Mouse (Mus musculus): ENCODE data around the gene Sept7.
A peak's percentile ranks its signal among the peaks of the same experiment; 100 is the strongest.
"Not testable (repeated sequence)": the region's sequence is repeated elsewhere in the genome, so short reads cannot be mapped to it uniquely, and the experiment has no call there.

The Sept7 gene

DNA sequence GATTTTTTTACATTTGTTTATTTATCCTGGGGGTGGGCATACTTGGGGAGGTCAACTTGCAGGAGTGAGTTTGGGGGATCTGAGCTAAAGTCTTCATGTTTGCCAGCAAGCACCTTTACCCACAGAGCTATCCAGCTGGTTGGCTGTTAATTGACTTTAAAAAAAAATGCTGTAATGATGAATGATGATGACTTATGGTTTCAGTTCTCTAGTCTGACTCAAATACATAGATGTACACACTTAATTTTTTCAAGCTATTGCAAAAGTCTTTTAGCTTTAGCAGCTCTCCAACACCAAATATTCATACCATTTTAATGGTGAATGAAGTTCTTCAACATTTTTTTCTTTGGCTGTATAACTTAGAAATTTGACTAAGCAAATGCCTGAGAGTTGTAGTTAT, 8.7 kb downstream of the Sept7 start:
- no peak for DNase-seq

GRCm38 (mm10) chr9:25262087-25262486, 9.8 kb downstream of the Sept7 start:
- no peak for DNase-seq

- DNase-seq: no peak
Measured at GRCm38 (mm10) chr9:25265795-25266194, 13.6 kb downstream of the Sept7 start.

- no peak for DNase-seq
Measured at GRCm38 (mm10) chr9:25267133-25267532, 14.9 kb downstream of the Sept7 start.

DNA sequence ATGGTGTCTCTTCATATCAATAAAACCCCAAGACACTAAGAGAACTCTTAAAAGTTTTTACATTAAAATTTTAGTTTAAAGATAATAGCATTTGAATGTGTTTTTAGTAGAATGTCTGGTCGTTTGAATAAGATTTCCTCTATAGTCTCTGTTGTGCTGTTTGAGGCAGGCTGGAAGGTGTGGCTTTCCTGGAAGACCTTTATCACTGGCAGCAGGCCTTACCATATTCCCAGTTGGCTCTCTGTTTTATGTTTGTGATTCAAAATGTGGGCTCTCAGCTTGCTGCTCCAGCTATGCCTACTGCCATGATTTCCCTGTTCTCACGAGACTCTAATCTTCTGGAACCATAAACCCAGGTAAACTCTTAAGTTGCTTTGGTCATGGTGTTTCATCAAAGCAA, 15.3 kb downstream of the Sept7 start:
- DNase-seq: no peak

GRCm38 (mm10) chr9:25271902-25272301, 19.7 kb downstream of the Sept7 start:
- DNase-seq: no peak

DNA sequence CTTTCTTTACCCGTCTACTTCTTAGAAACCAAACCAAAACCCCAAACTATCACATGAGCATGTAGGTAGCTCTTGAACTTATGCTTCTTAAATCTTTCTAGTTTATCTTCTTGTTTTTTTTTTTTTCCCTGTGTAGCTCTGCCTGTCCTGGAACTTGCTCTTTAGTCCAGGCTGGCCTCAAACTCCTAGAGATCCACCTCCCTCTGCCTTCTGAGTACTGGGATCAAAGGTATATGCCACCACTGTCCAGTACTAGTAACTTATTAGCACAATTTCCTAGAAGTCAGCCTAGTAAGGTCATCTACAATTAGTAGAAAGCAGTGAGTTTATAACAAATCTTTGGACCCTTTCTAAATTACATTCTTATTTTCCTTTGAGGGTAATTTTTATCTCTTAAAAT, 37.6 kb downstream of the Sept7 start:
- DNase-seq: no peak

GRCm38 (mm10) chr9:25309505-25310182, 57.4 kb downstream of the Sept7 start:
- DNase-seq: peak; percentile 11

GRCm38 (mm10) chr9:25314304-25314703, 62.1 kb downstream of the Sept7 start:
- no peak for DNase-seq

DNA sequence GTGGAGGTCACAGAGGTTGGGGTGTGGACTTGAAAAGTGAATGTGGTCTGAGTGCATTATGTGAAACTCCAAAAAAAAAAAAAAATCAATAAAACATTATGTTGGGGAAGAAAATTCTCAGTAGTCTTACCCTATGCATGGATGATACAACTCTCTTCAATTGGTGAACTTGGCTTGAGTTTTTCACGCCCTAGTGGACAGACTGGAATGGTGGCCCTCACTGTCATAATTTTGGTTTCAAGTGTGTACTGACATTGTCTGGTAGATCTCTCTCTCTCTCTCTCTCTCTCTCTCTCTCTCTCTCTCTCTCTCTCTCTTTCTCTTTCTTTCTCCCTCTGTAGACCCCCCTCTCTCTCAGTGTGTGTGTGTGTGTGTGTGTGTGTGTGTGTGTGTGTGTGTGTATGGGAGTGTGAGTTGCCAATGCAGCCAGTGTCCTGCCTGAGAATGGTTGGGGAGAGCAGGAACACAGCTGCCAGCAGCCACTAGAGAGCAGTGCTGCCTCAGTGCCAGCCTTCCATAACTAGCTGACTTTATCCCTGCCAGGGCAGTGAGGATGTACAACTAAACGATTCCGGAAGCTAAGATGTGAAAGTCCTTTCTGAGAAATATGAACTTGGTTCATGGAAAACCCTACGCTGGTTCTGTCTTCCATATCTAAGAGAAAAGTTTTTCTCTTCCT, 65.7 kb downstream of the Sept7 start:
- peak; percentile 9 for DNase-seq

- DNase-seq: not testable (repeated sequence)
Measured at GRCm38 (mm10) chr9:25319676-25320075, 67.4 kb downstream of the Sept7 start.

DNA sequence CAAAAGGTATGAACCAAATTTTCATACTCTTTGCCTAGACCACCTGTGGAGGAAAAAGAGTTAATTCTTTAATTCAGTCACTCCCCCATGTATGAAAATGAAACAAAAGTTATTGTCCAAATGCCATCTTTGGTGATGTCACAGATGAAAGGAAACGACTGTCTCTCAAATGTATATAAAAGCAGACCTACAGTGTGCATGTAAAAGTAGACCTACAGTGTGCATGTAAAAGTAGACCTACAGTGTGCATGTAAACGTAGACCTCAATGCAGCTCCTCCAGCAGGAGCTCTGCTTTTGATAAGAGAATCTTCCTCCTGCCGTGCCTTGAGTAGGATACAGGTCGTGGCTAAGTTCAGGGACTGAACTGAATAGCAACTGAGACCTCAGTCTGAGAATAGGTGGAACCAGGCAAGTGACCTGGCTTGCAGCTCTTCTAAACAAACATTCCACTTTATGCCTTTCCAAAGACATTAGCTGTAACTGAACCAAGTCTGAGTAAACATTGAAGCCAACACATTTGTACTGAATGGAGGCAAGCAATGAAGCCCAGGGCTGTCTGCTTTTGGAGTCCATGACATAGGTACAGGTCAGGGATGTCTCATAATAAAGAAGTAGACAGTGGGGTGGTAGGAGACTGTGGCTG, 75.6 kb downstream of the Sept7 start:
- no peak for DNase-seq

DNA sequence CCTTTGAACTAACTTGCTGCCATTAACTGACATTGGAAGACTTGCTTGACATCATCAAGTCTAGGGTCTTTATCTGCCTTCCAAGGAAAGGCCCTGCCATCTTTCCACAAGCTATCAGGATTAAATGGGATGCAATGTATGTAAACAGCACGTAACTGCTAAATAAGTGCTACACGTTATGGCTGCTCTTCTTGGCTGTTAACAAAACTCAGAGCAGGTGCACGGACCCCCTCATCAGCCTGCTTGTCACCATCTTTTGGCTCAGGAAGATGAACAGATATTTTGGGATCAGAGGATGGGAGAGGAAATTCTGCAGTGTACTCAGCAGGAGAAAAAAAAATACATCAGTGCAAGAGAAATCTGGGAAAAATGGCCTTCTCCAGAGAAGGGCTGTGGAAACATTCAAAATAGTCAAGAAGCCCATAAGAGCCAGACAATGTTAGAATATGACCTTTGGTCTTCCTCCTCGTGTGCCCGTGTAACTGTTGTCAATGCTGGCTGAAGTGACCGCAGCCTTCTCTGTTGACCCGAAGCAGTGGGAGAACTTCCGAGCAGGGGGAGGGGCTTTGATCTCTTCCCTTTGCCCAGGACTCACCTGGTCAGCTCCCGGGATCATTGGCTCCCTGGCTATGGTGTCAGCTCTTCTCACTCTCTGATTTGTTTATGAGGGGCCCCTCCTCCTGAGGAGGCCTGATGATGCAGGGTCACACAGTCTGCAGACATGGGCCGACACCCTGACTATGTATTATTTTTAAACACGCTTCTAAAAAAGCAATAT, 76.9 kb downstream of the Sept7 start:
- no peak for DNase-seq

DNA sequence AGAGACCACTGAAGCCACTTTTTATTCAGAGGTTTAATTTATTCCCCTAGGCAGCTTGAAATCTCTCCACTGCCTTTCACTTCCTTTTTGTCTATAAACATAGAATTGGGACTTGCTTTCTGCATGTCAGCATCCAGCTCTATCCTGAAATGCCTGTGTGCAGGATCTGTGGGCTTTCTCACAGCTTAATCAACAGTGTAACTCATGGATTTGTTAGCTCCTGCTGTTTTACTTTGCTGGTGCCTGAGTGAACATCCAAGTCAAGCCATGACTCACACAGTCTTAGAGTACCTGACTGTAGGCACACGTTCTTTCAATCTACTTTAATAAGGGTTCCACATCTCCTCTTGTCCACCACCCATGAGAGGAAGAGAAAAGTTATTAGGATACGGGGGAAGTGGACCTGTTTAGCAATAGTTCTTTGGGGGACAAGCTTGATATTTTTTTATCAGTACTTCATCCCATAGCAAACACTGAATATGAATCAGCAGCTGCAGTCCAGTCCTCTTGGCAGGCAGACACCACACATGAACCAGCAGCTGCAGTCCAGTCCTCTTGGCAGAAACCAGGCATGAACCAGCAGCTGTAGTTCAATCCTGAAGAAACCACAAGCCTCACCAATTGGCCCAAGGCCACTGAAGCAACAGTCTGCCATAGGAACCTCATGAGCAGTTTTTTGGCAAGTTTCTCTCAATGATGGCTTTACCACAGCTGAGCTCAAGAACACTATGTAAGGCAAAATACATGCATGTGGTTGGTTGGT, 85.4 kb downstream of the Sept7 start:
- no peak for DNase-seq

DNA sequence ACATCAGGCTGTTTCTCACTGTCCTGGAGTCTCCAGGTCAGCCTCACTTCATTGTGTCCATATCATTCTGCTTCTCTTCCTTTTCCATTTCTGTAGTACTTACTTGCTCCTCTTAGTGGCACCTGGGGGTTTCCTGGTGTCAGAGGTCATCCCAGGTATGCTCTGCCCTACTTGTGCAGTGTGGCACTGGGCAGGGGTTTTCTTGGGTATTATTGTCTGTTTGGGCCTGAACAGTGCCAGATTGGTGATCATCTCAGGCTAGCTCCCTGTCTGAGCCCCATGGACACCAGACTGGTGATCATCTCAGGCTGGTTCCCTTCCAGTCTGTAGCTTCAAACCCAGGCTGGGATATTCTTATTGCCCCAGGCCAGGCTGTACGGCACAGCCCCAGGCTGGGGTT, 88.2 kb downstream of the Sept7 start:
- DNase-seq: no peak

GRCm38 (mm10) chr9:25353775-25354174, 101.5 kb downstream of the Sept7 start:
- no peak for DNase-seq

GRCm38 (mm10) chr9:25355806-25356205, 103.6 kb downstream of the Sept7 start:
- peak; percentile 71 for DNase-seq

DNA sequence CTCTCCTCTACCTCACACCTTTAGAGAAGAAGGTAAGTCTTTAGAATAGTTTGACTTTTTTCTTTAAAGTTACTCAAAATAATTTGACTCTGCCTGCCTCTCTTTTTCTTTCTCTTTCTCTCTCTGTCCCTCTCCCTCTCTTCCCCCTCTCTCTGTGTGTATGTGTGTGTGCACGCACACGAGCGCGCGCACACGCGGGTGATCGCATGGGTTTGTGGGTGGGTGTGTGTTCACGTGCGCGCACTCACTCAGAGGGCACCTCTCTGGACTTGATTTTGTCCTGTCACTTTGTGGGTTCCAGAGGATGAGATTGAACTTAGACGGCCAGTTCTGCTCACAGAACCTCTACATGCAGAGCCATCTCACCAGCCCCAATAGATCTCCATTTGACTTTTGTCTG, 105.3 kb downstream of the Sept7 start:
- no peak for DNase-seq

DNA sequence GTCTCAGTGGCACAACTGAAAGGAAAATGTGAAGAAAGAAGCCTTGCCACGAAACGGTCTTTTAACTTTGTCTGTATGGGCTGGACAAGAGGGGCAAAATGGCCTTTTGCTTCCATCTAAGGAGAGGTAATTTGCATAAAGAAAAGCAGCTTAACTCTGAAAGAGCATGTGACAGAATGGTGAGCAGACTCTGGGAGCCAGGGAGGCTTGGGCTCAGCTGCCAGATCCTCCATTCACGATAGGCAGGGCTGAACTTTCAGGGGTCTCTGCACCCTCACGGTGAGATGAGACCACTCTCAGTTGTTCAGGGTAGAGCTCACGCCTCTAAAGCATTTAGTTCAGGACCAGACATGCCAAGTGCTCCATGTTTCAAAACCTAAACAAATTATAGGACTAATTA, 105.8 kb downstream of the Sept7 start:
- DNase-seq: no peak

All from cerebellum, adult 11 months (tissue).